Mouse (Mus musculus) heart, adult 2 months (tissue): ENCODE data around the gene Gm10717.
"Not testable (repeated sequence)": the region's sequence is repeated elsewhere in the genome, so short reads cannot be mapped to it uniquely, and the experiment has no call there.

Source experiments
- CTCF ChIP-seq: fragments of 200-600 bp; IDR thresholded peaks from 2 replicates; pipeline ENCODE4 v1.8.1; 2022; ENCODE audit warnings: antibody characterized with exemption, mild to moderate bottlenecking, moderate library complexity
- EP300 ChIP-seq: fragments of 200-500 bp; IDR thresholded peaks from 2 replicates; pipeline ENCODE4 v1.6.1; 2011; ENCODE audit warnings: low read depth, low read length, control low read depth; ENCODE audit not compliant: insufficient read depth
- POLR2A ChIP-seq: fragments of 200-500 bp; IDR thresholded peaks from 2 replicates; pipeline ENCODE4 v1.6.1; 2011; ENCODE audit warnings: mild to moderate bottlenecking, low read depth, low read length, control low read depth; ENCODE audit not compliant: insufficient read depth

GRCm38 (mm10) chr9:3023312-3023984, 1.8 kb upstream of the Gm10717 start, which contains the start of gene Gm10718:
- TF ChIP-seq CTCF, POLR2A, EP300: not testable (repeated sequence)
